Mouse (Mus musculus) forebrain, embryonic 14.5 days (tissue): ENCODE results near the gene Ahcy. TPM values are rescaled to one million over a fixed set of nuclear protein-coding genes. Genes with fewer than 3 reads are reported as not detected.
"Not testable (repeated sequence)": the region's sequence is repeated elsewhere in the genome, so short reads cannot be mapped to it uniquely, and the experiment has no call there.

ENCODE experiments used
- ATAC-seq: fragments of 200-750 bp; cut with Nextera tagmentation; 2 replicates; pipeline ENCODE4 v1.8.0; 2017; ENCODE audit warnings: mild to moderate bottlenecking, moderate library complexity
- DNase-seq: peaks from one replicate; pipeline ENCODE4 v3.0.0-alpha.2; 2015; ENCODE audit warnings: low spot score
- H3K27ac ChIP-seq: fragments of 300-500 bp; sonication (generic); 2 replicates; pipeline ENCODE4 v1.5.1; 2014; ENCODE audit warnings: low read depth, mild to moderate bottlenecking, control low read depth, low read length, moderate library complexity
- H3K27me3 ChIP-seq: fragments of 300-500 bp; sonication (generic); replicated peaks from 2 replicates; pipeline ENCODE4 v1.6.1; 2014; ENCODE audit warnings: low read length, control low read depth, mixed read lengths; ENCODE audit not compliant: control insufficient read depth, insufficient read depth
- H3K36me3 ChIP-seq: fragments of 300-500 bp; sonication (generic); 2 replicates; pipeline ENCODE4 v1.6.1; 2014; ENCODE audit warnings: low read length, control low read depth; ENCODE audit not compliant: control insufficient read depth, insufficient read depth
- H3K4me1 ChIP-seq: fragments of 300-500 bp; sonication (generic); 2 replicates; pipeline ENCODE4 v1.6.1; 2014; ENCODE audit warnings: antibody characterized with exemption, low read length, control low read depth; ENCODE audit not compliant: control insufficient read depth, insufficient read depth
- H3K4me2 ChIP-seq: fragments of 300-500 bp; sonication (generic); 2 replicates; pipeline ENCODE4 v1.6.1; 2014; ENCODE audit warnings: mild to moderate bottlenecking, control low read depth, low read length
- H3K4me3 ChIP-seq: fragments of 300-500 bp; sonication (generic); 2 replicates; pipeline ENCODE4 v1.5.1; 2014; ENCODE audit warnings: low read depth, low read length, control low read depth
- H3K9ac ChIP-seq: fragments of 300-500 bp; sonication (generic); 2 replicates; pipeline ENCODE4 v1.6.1; 2014; ENCODE audit warnings: mild to moderate bottlenecking, low read length, control low read depth, moderate library complexity
- H3K9me3 ChIP-seq: fragments of 300-500 bp; sonication (generic); replicated peaks from 2 replicates; pipeline ENCODE4 v1.6.1; 2016; ENCODE audit warnings: low read length, control low read depth, mixed read lengths; ENCODE audit not compliant: control insufficient read depth
- WGBS: fragments of 180-500 bp; shearing (Covaris S2); extraction: QIAGEN DNeasy Blood & Tissue Kit; methylation state at CpG from one replicate; pipeline ENCODE4 v1.1.7; 2014; 5-methylcytosine and 5-hydroxymethylcytosine counted together
- polyA plus RNA-seq: library from polyadenylated mRNA; unstranded; fragments of >200 nt; fragmentation: Nextera tagmentation; extraction: Ambion mirVana; gene quantifications from 2 replicates; pipeline ENCODE4 v1.2.1, GENCODE M21; 2014

Ahcy gene
- polyA plus RNA-seq, result 53.4 and 60.8 TPM in 2 replicates

DNA sequence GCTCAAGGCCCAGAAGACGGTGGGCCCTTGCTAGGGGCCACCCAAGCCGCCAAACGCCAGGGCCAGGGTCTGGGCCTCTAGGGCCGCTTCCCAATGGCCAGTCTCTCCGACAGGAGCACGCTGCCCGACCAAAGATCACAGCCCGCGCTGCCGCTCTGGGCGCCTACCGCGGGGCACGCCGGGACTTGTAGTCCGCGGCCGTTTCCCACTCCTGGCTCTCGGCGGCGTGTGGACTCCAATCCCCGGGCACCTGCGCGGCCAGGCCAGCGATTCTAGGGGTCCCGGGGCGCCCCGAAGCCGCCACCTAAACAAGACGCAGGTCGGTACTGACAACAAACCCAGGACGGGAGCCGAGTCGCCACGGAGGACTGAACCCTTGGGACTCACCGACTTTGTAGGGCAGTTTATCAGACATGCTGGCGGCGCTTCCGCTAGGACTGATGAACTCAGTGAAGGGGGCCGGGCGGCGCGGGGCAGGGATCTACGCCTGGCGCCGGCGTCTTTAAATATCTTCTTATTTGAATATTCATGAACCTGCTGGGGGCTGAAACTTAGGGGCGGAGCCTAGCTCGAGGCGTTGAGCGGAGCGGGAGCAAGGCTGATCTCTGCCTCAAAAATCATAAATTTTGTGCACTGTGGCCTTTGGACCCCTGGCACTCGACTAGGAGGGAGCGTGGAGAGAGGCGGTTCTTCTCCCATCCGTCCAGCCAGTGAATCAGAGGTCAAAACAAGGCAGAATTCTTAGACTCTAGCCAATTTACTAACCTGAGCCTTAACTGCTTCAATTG is at the start of gene Ahcy:
Gene Ahcy (minus strand): TSS at position 520 of the 788 bp plus-strand sequence.
- peak within 1 kb of the TSS; percentile 65 for H3K4me3 ChIP-seq
- WGBS, result under 1% methylated on average over 56 of the region's 56 CpGs
- no peaks in the 10 kb centered on the region for H3K9me3 ChIP-seq
- DNase-seq, result peak; percentile 95
- peaks cover 12% of the 10 kb centered on the region for H3K4me1 ChIP-seq
- no peaks in the 10 kb centered on the region for H3K27me3 ChIP-seq
- peak within 1 kb of the TSS; percentile 53 for H3K4me2 ChIP-seq
- H3K36me3 ChIP-seq, result no peaks in the 10 kb centered on the region
- peak within 1 kb of the TSS; percentile 84 for H3K9ac ChIP-seq
- peak; percentile 97 for ATAC-seq
- H3K27ac ChIP-seq, result peak within 1 kb of the TSS; percentile 75

DNA sequence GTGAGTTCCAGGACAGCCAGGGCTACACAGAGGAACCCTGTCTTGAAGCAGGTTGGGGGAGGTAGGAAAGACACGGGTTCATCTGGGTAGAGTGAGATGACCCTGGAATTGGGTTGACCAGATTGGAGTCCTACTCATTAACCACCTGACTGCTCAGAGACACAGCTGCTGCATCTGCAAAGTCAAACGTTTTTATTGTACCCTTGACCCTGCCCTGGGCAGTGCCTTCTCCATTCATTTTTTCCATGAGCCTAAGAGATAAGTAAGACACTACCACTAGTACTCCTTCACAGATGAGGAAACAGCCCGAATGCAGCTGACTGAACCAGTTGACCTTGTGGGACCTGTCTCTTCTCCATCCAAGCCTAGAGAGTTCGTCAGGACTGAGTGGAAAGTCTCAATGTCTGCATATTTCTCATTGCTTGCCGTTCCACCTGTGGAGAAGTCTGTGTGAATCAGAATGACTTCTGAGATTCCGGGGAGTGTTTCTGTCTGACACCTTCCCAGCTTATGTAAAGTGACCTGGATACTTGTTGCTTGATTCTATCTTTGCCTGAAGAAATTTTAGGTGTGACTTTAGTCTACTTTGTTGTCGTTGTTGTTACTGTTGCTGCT is 41.0 kb upstream of the Ahcy start:
- Histone ChIP-seq H3K4me3 (no peak overlapping the region), H3K36me3 (no peaks in the 10 kb centered on the region), H3K4me2 (no peak overlapping the region), H3K27ac (no peak overlapping the region), H3K9me3 (no peaks in the 10 kb centered on the region), H3K4me1 (no peaks in the 10 kb centered on the region), H3K27me3 (no peaks in the 10 kb centered on the region), H3K9ac (no peak overlapping the region)
- 75% methylated on average over 7 of the region's 7 CpGs for WGBS
- DNase-seq (no peak), ATAC-seq (no peak)

DNA sequence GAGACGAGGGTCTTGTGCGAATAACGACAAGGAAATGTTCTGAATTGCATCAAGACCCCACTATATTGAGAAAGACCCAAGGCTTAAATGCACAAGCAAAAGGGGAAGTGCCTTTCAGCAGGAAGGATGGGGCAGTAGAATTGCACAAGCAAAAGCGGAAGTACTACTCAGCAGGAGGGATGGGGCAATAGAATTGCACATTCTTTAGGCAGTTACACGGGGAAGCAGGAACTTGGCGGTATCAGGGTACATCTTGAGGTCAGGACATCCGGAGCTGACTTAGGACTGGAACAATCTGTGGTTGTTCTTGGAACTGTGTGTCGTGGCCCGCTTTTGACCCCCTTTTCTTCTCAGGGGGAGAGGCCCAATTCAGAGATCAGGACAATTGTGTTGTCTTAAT is 33.0 kb upstream of the Ahcy start:
- H3K4me3 ChIP-seq, H3K4me2 ChIP-seq, H3K36me3 ChIP-seq, H3K9ac ChIP-seq, H3K27ac ChIP-seq, H3K4me1 ChIP-seq, ATAC-seq, H3K27me3 ChIP-seq, DNase-seq, H3K9me3 ChIP-seq: not testable (repeated sequence)
- 83% methylated on average over 9 of the region's 9 CpGs for WGBS

DNA sequence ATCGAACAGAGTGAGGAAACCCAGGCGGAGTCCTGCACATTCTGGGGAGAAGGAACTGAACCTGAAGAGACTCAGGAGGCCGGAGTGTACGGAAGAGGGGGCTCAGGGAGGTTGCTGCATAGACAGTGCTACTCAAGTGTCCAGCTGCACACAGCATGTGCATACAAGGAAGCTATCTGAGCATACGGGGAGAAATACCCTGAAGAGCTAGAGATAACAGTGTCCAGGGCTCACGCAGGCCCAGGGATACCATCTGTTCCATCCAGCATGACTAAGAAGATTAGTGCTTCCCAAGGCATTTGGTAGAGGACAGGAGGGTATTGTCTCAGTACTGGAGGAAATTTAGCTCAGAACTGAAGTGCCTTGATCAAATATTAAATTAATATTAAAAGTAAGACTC is 29.3 kb upstream of the Ahcy start:
- no peak for DNase-seq
- Histone ChIP-seq H3K27me3 (no peaks in the 10 kb centered on the region), H3K36me3 (no peaks in the 10 kb centered on the region), H3K27ac (no peak overlapping the region), H3K9me3 (no peaks in the 10 kb centered on the region), H3K4me3 (no peak overlapping the region), H3K9ac (no peak overlapping the region), H3K4me2 (no peak overlapping the region), H3K4me1 (no peaks in the 10 kb centered on the region)
- no peak for ATAC-seq
- WGBS, result 79% methylated on average over 6 of the region's 6 CpGs

DNA sequence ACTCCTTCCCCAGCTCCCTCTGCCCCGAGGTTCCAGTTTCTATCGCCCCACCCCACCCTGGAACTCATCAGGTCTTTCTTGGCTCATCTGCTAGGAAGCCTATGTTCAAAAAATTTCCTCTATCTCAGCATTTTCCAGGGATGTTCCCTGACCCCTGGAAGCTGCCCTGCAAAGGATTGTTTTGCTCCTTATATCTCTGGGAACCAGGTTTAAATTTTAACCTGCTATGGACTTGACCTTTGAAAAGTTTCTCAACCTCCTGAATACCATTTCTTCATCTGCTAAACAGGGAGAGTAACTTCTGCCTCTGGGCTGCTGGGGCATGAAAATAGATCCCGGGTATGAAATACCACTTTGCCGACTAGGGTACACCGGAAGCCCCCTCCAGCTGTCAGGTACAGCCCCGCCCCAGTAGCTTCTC is 27.5 kb upstream of the Ahcy start:
- no peak overlapping the region for H3K9ac ChIP-seq
- no peaks in the 10 kb centered on the region for H3K4me1 ChIP-seq
- H3K27me3 ChIP-seq, result no peaks in the 10 kb centered on the region
- H3K27ac ChIP-seq, result no peak overlapping the region
- DNase-seq (no peak), ATAC-seq (no peak)
- no peaks in the 10 kb centered on the region for H3K9me3 ChIP-seq
- no peak overlapping the region for H3K4me2 ChIP-seq
- no peak overlapping the region for H3K4me3 ChIP-seq
- H3K36me3 ChIP-seq, result no peaks in the 10 kb centered on the region
- 74% methylated on average over 6 of the region's 6 CpGs for WGBS

DNA sequence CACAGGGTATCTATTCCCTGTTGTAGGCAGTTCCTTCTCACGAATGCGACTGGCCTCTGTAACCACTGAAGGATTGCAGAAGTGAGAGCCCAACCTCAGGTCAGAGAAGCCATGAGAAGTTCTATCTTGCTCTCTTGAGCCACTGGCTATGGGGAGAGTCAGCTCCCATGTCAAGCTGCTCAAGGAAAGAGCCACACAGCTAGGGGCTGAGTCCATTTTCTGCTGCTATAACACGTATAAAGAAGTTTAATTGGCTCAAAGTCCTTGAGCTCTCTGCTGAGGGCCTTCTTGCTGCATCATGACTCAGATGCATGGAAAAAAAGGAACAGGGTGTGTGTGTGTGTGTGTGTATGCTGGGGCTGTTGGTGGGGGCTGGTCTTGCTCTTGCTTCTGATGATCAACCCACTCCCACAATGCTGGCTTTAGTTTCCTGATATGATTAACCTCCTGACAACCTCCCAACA is 26.5 kb upstream of the Ahcy start:
- DNase-seq (no peak), ATAC-seq (no peak)
- Histone ChIP-seq H3K36me3 (no peaks in the 10 kb centered on the region), H3K4me2 (no peak overlapping the region), H3K27me3 (no peaks in the 10 kb centered on the region), H3K9ac (no peak overlapping the region), H3K9me3 (no peaks in the 10 kb centered on the region), H3K4me3 (no peak overlapping the region), H3K27ac (no peak overlapping the region), H3K4me1 (no peaks in the 10 kb centered on the region)
- 81% methylated on average over 3 of the region's 3 CpGs for WGBS

DNA sequence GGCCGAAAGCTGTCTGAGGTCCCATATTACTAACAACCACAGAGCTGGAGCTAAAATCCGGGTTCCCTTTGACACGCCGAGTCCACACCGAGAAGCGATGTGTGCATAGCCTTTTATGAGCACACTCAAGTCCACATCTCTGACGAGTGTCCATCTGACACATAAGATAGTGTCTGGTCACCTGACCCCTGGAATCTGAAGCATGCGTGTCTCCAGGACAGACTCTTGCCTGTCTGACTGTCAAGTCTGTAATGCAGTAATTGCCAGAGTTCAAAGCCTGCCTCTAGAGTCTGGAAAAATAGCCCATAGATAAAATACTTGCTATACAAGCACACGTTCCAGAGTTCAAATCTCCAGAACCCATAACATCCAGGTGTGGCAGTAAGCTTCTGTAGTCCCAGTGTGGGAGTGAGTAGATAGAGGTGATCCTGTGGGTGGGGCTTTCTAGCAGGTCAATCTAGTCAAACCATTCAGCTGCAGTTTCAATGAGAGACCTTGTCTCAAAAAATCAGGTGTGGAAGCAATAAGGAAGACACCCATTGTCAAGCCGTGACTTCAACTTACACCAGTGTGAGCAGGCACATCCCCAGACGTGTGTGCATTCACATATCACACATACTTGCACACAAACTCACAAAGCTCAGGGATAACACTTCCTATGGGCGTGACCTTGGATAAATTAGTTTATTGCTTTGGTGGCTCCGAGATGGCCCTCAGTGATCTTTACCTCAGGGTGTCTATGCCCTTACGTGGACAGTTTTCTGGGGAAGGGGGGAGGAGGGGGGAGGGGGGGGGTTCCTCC is 25.9 kb upstream of the Ahcy start:
- DNase-seq, result no peak
- no peaks in the 10 kb centered on the region for H3K9me3 ChIP-seq
- no peak for ATAC-seq
- H3K9ac ChIP-seq, result no peak overlapping the region
- H3K36me3 ChIP-seq, result no peaks in the 10 kb centered on the region
- no peak overlapping the region for H3K4me2 ChIP-seq
- H3K27me3 ChIP-seq, result no peaks in the 10 kb centered on the region
- 88% methylated on average over 14 of the region's 14 CpGs for WGBS
- H3K27ac ChIP-seq, result no peak overlapping the region
- no peak overlapping the region for H3K4me3 ChIP-seq
- H3K4me1 ChIP-seq, result no peaks in the 10 kb centered on the region

DNA sequence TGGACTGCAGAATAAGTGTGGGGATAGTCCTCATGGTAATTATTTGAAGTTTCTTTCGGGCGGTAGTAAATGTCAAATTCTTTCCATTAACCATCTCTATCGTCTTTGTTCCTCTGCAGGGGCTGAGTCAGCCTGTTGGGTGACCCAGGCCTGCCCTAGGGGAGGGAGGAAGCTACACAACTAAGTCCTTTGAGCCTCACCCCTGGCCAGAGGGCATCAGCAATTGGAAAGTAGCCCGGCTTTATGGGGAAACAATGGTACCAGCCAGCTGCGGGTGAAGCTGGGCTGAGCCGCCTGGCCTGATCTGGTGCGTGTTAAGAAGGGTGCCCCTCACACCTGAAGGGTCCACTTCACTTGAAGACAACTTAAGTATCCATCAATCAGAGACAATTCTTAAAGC is 25.1 kb upstream of the Ahcy start:
- DNase-seq (no peak), ATAC-seq (no peak)
- Histone ChIP-seq H3K9me3 (no peaks in the 10 kb centered on the region), H3K27ac (no peak overlapping the region), H3K9ac (no peak overlapping the region), H3K4me3 (no peak overlapping the region), H3K4me1 (no peaks in the 10 kb centered on the region), H3K36me3 (no peaks in the 10 kb centered on the region), H3K27me3 (no peaks in the 10 kb centered on the region), H3K4me2 (no peak overlapping the region)
- WGBS, result 76% methylated on average over 7 of the region's 7 CpGs
